Mouse (Mus musculus) cerebellum, adult 11 months (tissue): Measurements from ENCODE around the gene Adgra3.
A peak's percentile ranks its signal among the peaks of the same experiment; 100 is the strongest.

Source experiments
- DNase-seq: peaks from one replicate; pipeline ENCODE4 v3.0.0; 2022

The Adgra3 gene

GRCm38 (mm10) chr5:49969660-49970059 is 89.1 kb downstream of the Adgra3 start:
- no peak for DNase-seq

- no peak for DNase-seq
These were observed 91.1 kb downstream of the Adgra3 start for GRCm38 (mm10) chr5:49967726-49968125.

GRCm38 (mm10) chr5:49965810-49966209 is 93.0 kb downstream of the Adgra3 start:
- no peak for DNase-seq

GRCm38 (mm10) chr5:49961478-49962431 is 97.1 kb downstream of the Adgra3 start:
- DNase-seq: peak; percentile 64

GRCm38 (mm10) chr5:49936354-49936753 is 122.5 kb downstream of the Adgra3 start:
- DNase-seq: no peak

- DNase-seq: no peak
These were observed 134.1 kb downstream of the Adgra3 start for GRCm38 (mm10) chr5:49924712-49925111.

GRCm38 (mm10) chr5:49915695-49916106 is 143.1 kb downstream of the Adgra3 start:
- DNase-seq: no peak
